In genomic region chr5:148867766-148868165, GRCm38 (mm10) we compare ENCODE assay signal across 15 mouse cellular contexts.
DNase-seq lines count a peak whose midpoint lies in the region; ATAC-seq and TF ChIP-seq lines count a peak whose summit lies in the region.
"Had no signal": no experiment of that assay in that cellular context is flagged by ENCODE, and none has a peak within 500 bp of the region (broad histone marks: within the 10 kb centered on the region; RNA-seq: fewer than 3 reads in every experiment).

No protein-coding gene starts in this region.

- no peak overlapping the region for H3K4me2 ChIP-seq in midbrain, embryonic 14.5 days (ENCODE audit: low read length)
- H3K4me2 ChIP-seq in hindbrain, embryonic 11.5 days (replicated peaks; ENCODE audit: low read depth, low read length): no peak overlapping the region
- H3K4me2 ChIP-seq: embryonic facial prominence, embryonic 12.5 days; forebrain, embryonic 12.5 days; hindbrain, embryonic 13.5 days; limb, embryonic 13.5 days had no signal

- H3K36me3 ChIP-seq in testis, adult 2 months (ENCODE audit: control insufficient read depth, insufficient read depth, low read length): no peaks in the 10 kb centered on the region
- H3K36me3 ChIP-seq in midbrain, embryonic 14.5 days (ENCODE audit: control insufficient read depth, insufficient read depth, low read length): no peaks in the 10 kb centered on the region
- no peaks in the 10 kb centered on the region for H3K36me3 ChIP-seq in hindbrain, embryonic 11.5 days (ENCODE audit: control insufficient read depth, insufficient read depth, low read length)
- H3K36me3 ChIP-seq: embryonic facial prominence, embryonic 12.5 days had no signal

- no peak overlapping the region for H3K9ac ChIP-seq in midbrain, embryonic 14.5 days (replicated peaks; ENCODE audit: low read length)
- H3K9ac ChIP-seq in hindbrain, embryonic 11.5 days (ENCODE audit: low read depth, low read length): no peak overlapping the region
- H3K9ac ChIP-seq: embryonic facial prominence, embryonic 12.5 days; forebrain, embryonic 12.5 days; hindbrain, embryonic 13.5 days; limb, embryonic 13.5 days had no signal

- DNase-seq in testis, postnatal 10 days (ENCODE audit: low spot score): no peak
- peak; percentile 7 to 39 for DNase-seq in thymus, adult 18-20 months
- DNase-seq in midbrain, embryonic 14.5 days: no peak
- no peak for DNase-seq in hindbrain, embryonic 11.5 days (ENCODE audit: low spot score)
- no peak for DNase-seq in ovary, postnatal 36 days (ENCODE audit: low spot score)
- DNase-seq: adrenal gland, adult 2 months; cerebellum, postnatal 14 days; kidney, adult 18-20 months; lung, adult 2 months had no signal

- H3K27ac ChIP-seq in testis, adult 2 months (ENCODE audit: control insufficient read depth, insufficient read depth, low read depth, low read length): no peak overlapping the region
- H3K27ac ChIP-seq in midbrain, embryonic 14.5 days (replicated peaks; ENCODE audit: low read depth, low read length): no peak overlapping the region
- no peak overlapping the region for H3K27ac ChIP-seq in hindbrain, embryonic 11.5 days (ENCODE audit: low read depth, low read length)
- H3K27ac ChIP-seq: embryonic facial prominence, embryonic 12.5 days; forebrain, embryonic 12.5 days; hindbrain, embryonic 13.5 days; limb, embryonic 13.5 days had no signal

- H3K4me1 ChIP-seq in testis, adult 2 months (ENCODE audit: control insufficient read depth, insufficient read depth, low read length): peaks cover 11% of the 10 kb centered on the region
- H3K4me1 ChIP-seq in midbrain, embryonic 14.5 days (ENCODE audit: control insufficient read depth, insufficient read depth, low read length): no peaks in the 10 kb centered on the region
- H3K4me1 ChIP-seq in hindbrain, embryonic 11.5 days (replicated peaks; ENCODE audit: control insufficient read depth, insufficient read depth, low read length): no peaks in the 10 kb centered on the region

- H3K9me3 ChIP-seq in midbrain, embryonic 14.5 days (ENCODE audit: control insufficient read depth, low read length): no peaks in the 10 kb centered on the region
- no peaks in the 10 kb centered on the region for H3K9me3 ChIP-seq in hindbrain, embryonic 11.5 days (ENCODE audit: control insufficient read depth, low read length)
- H3K9me3 ChIP-seq: embryonic facial prominence, embryonic 12.5 days; forebrain, embryonic 12.5 days; limb, embryonic 13.5 days had no signal

- no peak for TF ChIP-seq POLR2A in testis, adult 2 months (IDR thresholded peaks at IDR 0.05; ENCODE audit: control insufficient read depth, low read depth, low read length)

- peak overlapping the region; percentile 23 for H3K4me3 ChIP-seq in testis, adult 2 months (ENCODE audit: control insufficient read depth, low read depth, low read length)
- no peak overlapping the region for H3K4me3 ChIP-seq in midbrain, embryonic 14.5 days (replicated peaks; ENCODE audit: low read depth, low read length)
- H3K4me3 ChIP-seq in hindbrain, embryonic 11.5 days (ENCODE audit: low read depth, low read length): no peak overlapping the region
- H3K4me3 ChIP-seq: embryonic facial prominence, embryonic 12.5 days; forebrain, embryonic 12.5 days; hindbrain, embryonic 13.5 days; limb, embryonic 13.5 days had no signal

- no peaks in the 10 kb centered on the region for H3K27me3 ChIP-seq in testis, adult 2 months (ENCODE audit: control insufficient read depth, insufficient read depth, low read length)
- no peaks in the 10 kb centered on the region for H3K27me3 ChIP-seq in midbrain, embryonic 14.5 days (ENCODE audit: control insufficient read depth, insufficient read depth, low read length)
- no peaks in the 10 kb centered on the region for H3K27me3 ChIP-seq in hindbrain, embryonic 11.5 days (ENCODE audit: control insufficient read depth, insufficient read depth, low read length)
- H3K27me3 ChIP-seq: embryonic facial prominence, embryonic 12.5 days; forebrain, embryonic 12.5 days; hindbrain, embryonic 13.5 days; limb, embryonic 13.5 days had no signal

- WGBS in midbrain, embryonic 14.5 days: 80% methylated on average over 6 of the region's 6 CpGs
- 77% methylated on average over 6 of the region's 6 CpGs for WGBS in hindbrain, embryonic 11.5 days

- ATAC-seq in inflammation-experienced regulatory T-cells, adult 6 months: peak; percentile 68
- ATAC-seq in midbrain, embryonic 14.5 days (ENCODE audit: low FRiP score, low TSS enrichment): no peak
- no peak for ATAC-seq in hindbrain, embryonic 11.5 days (ENCODE audit: low FRiP score)

- TF ChIP-seq CTCF in testis, adult 2 months (IDR thresholded peaks at IDR 0.05; ENCODE audit: control insufficient read depth, insufficient read depth, insufficient replicate concordance, low read depth, low read length): no peak

Comparison
In these comparisons a context has a peak if more than half of its experiments do, and no peak if none do; other contexts are left out.
1. DNase-seq: peak in thymus, adult 18-20 months (2 of 2); none in testis, postnatal 10 days (single experiment), midbrain, embryonic 14.5 days (single experiment), hindbrain, embryonic 11.5 days (single experiment) and ovary, postnatal 36 days (single experiment).